Mouse (Mus musculus) cerebellum, postnatal 36 days (tissue): Measurements from ENCODE around the gene Cadm1.

Experiments used
- DNase-seq, 2 experiments: peaks; one replicate each; pipeline ENCODE4 v3.0.0; 2021 to 2022; ENCODE audit warnings: mixed read lengths in 2 of 2

The Cadm1 gene

GRCm38 (mm10) chr9:47745716-47746115, 215.7 kb downstream of the Cadm1 start:
- DNase-seq: peak; percentile 20 to 37

- no peak for DNase-seq
These were observed 219.2 kb downstream of the Cadm1 start for GRCm38 (mm10) chr9:47749160-47749559.

- no peak for DNase-seq
These were observed 222.5 kb downstream of the Cadm1 start for GRCm38 (mm10) chr9:47752516-47752915.

- DNase-seq: no peak
These were observed 223.2 kb downstream of the Cadm1 start for GRCm38 (mm10) chr9:47753127-47753526.

GRCm38 (mm10) chr9:47755119-47755518, 225.1 kb downstream of the Cadm1 start:
- DNase-seq: peak; percentile 21 to 33

GRCm38 (mm10) chr9:47757798-47758197, 227.8 kb downstream of the Cadm1 start:
- no peak for DNase-seq

- DNase-seq: no peak
These were observed 228.3 kb downstream of the Cadm1 start for GRCm38 (mm10) chr9:47758320-47758719.

- DNase-seq: peak; percentile 21 to 32
These were observed 229.8 kb downstream of the Cadm1 start for GRCm38 (mm10) chr9:47759807-47760206.

GRCm38 (mm10) chr9:47761601-47762000, 231.6 kb downstream of the Cadm1 start:
- no peak for DNase-seq

GRCm38 (mm10) chr9:47762913-47763312, 232.9 kb downstream of the Cadm1 start:
- no peak for DNase-seq

GRCm38 (mm10) chr9:47764920-47765319, 234.9 kb downstream of the Cadm1 start:
- DNase-seq: no peak

GRCm38 (mm10) chr9:47765323-47765722, 235.3 kb downstream of the Cadm1 start:
- no peak for DNase-seq

GRCm38 (mm10) chr9:47766342-47766741, 236.4 kb downstream of the Cadm1 start:
- no peak for DNase-seq

- DNase-seq: no peak
These were observed 240.9 kb downstream of the Cadm1 start for GRCm38 (mm10) chr9:47770836-47771235.

- no peak for DNase-seq
These were observed 242.0 kb downstream of the Cadm1 start for GRCm38 (mm10) chr9:47771953-47772352.

GRCm38 (mm10) chr9:47772750-47773149, 242.8 kb downstream of the Cadm1 start:
- no peak for DNase-seq

GRCm38 (mm10) chr9:47776941-47777919, 247.3 kb downstream of the Cadm1 start:
- DNase-seq: no peak

GRCm38 (mm10) chr9:47778438-47778837, 248.5 kb downstream of the Cadm1 start:
- DNase-seq: no peak

GRCm38 (mm10) chr9:47779291-47779690, 249.3 kb downstream of the Cadm1 start:
- DNase-seq: no peak

GRCm38 (mm10) chr9:47786642-47787041, 256.7 kb downstream of the Cadm1 start:
- DNase-seq: no peak

GRCm38 (mm10) chr9:47798478-47798877, 268.5 kb downstream of the Cadm1 start:
- no peak for DNase-seq

- DNase-seq: no peak
These were observed 271.3 kb downstream of the Cadm1 start for GRCm38 (mm10) chr9:47801242-47801641.

- DNase-seq: no peak
These were observed 272.6 kb downstream of the Cadm1 start for GRCm38 (mm10) chr9:47802527-47802926.

- no peak for DNase-seq
These were observed 273.6 kb downstream of the Cadm1 start for GRCm38 (mm10) chr9:47803531-47804105.
